Comparison of ENCODE assay signal across 15 mouse cellular contexts in genomic region chr3:32414381-32414780, GRCm38 (mm10). TPM values are rescaled to one million over a fixed set of nuclear protein-coding genes. Genes with fewer than 3 reads are reported as not detected.
A peak's percentile ranks its signal among the peaks of the same experiment; 100 is the strongest.
DNase-seq lines count a peak whose midpoint lies in the region; ATAC-seq and TF ChIP-seq lines count a peak whose summit lies in the region.
"Had no signal": no experiment of that assay in that cellular context is flagged by ENCODE, and none has a peak within 500 bp of the region (broad histone marks: within the 10 kb centered on the region; RNA-seq: fewer than 3 reads in every experiment).

No protein-coding gene starts in this region.

- DNase-seq in forebrain, embryonic 10.5 days (ENCODE audit: extremely low spot score, low spot score) = no peak
- no peak for DNase-seq in heart, postnatal 0 days (ENCODE audit: low spot score)
- DNase-seq in heart, adult 8-10 months (ENCODE audit: low spot score) = no peak
- DNase-seq in layer of hippocampus, adult 2 months (ENCODE audit: low spot score in 2 of 2) = no peak
- DNase-seq in layer of hippocampus, postnatal 14 days (ENCODE audit: low spot score in 2 of 2) = no peak
- DNase-seq in frontal cortex, postnatal 14 days (ENCODE audit: low spot score in 2 of 2) = no peak
- DNase-seq: adrenal gland, postnatal 25 days; kidney, postnatal 14 days; liver, embryonic 13.5 days; thymus, postnatal 14 days had no signal

- peaks cover 35% of the 10 kb centered on the region for H3K4me1 ChIP-seq in forebrain, embryonic 13.5 days
- 0 out of 2 replicates have a peak, but pooled peaks cover 11% of the 10 kb centered on the region for H3K4me1 ChIP-seq in forebrain, embryonic 10.5 days
- H3K4me1 ChIP-seq in heart, postnatal 0 days (ENCODE audit: control insufficient read depth, insufficient read depth) = peaks cover 40% of the 10 kb centered on the region
- H3K4me1 ChIP-seq in neural tube, embryonic 15.5 days = peaks cover 32% of the 10 kb centered on the region

- no peaks in the 10 kb centered on the region for H3K9me3 ChIP-seq in forebrain, embryonic 13.5 days (replicated peaks)
- H3K9me3 ChIP-seq in forebrain, embryonic 10.5 days = no peaks in the 10 kb centered on the region
- no peaks in the 10 kb centered on the region for H3K9me3 ChIP-seq in heart, postnatal 0 days (replicated peaks; ENCODE audit: control insufficient read depth, low read length)
- no peaks in the 10 kb centered on the region for H3K9me3 ChIP-seq in neural tube, embryonic 15.5 days (replicated peaks)
- H3K9me3 ChIP-seq: hindbrain, embryonic 15.5 days; liver, embryonic 13.5 days had no signal

- no peaks in the 10 kb centered on the region for H3K27me3 ChIP-seq in forebrain, embryonic 13.5 days
- H3K27me3 ChIP-seq in forebrain, embryonic 10.5 days (ENCODE audit: poor library complexity, severe bottlenecking) = no peaks in the 10 kb centered on the region
- H3K27me3 ChIP-seq in heart, postnatal 0 days (ENCODE audit: control insufficient read depth, insufficient read depth, low read length) = no peaks in the 10 kb centered on the region
- H3K27me3 ChIP-seq in neural tube, embryonic 15.5 days (replicated peaks) = no peaks in the 10 kb centered on the region
- H3K27me3 ChIP-seq: hindbrain, embryonic 15.5 days; liver, embryonic 13.5 days had no signal

- 19% methylated on average over 4 of the region's 4 CpGs for WGBS in forebrain, embryonic 13.5 days
- WGBS in forebrain, embryonic 10.5 days = 79% methylated on average over 4 of the region's 4 CpGs
- 27% methylated on average over 4 of the region's 4 CpGs for WGBS in heart, postnatal 0 days
- WGBS in neural tube, embryonic 15.5 days = 17% methylated on average over 4 of the region's 4 CpGs

- H3K9ac ChIP-seq in forebrain, embryonic 13.5 days = no peak overlapping the region
- H3K9ac ChIP-seq in heart, postnatal 0 days (replicated peaks; ENCODE audit: low read depth, low read length) = no peak overlapping the region
- no peak overlapping the region for H3K9ac ChIP-seq in neural tube, embryonic 15.5 days (replicated peaks)
- H3K9ac ChIP-seq: hindbrain, embryonic 15.5 days; liver, embryonic 13.5 days had no signal

- no peak overlapping the region for H3K4me2 ChIP-seq in forebrain, embryonic 13.5 days
- peak overlapping the region; percentile 39; the same call in 1 of the 2 replicates for H3K4me2 ChIP-seq in heart, postnatal 0 days (ENCODE audit: low read depth, low read length)
- no peak overlapping the region for H3K4me2 ChIP-seq in neural tube, embryonic 15.5 days
- H3K4me2 ChIP-seq: hindbrain, embryonic 15.5 days; liver, embryonic 13.5 days had no signal

- no peak for TF ChIP-seq EP300 in heart, postnatal 0 days (IDR thresholded peaks at IDR 0.05; ENCODE audit: low read depth)

- no peak overlapping the region for H3K4me3 ChIP-seq in forebrain, embryonic 13.5 days
- no peak overlapping the region for H3K4me3 ChIP-seq in forebrain, embryonic 10.5 days
- H3K4me3 ChIP-seq in heart, postnatal 0 days (ENCODE audit: low read depth, low read length) = no peak overlapping the region
- H3K4me3 ChIP-seq in layer of hippocampus, adult 2 months = no peak overlapping the region
- H3K4me3 ChIP-seq in neural tube, embryonic 15.5 days (replicated peaks) = no peak overlapping the region
- H3K4me3 ChIP-seq: erythroblast, embryonic 14.5 days; hindbrain, embryonic 15.5 days; liver, embryonic 13.5 days had no signal

- no peaks in the 10 kb centered on the region for H3K36me3 ChIP-seq in forebrain, embryonic 13.5 days (ENCODE audit: poor library complexity, severe bottlenecking)
- H3K36me3 ChIP-seq in forebrain, embryonic 10.5 days (replicated peaks) = peaks cover 7% of the 10 kb centered on the region; the same call in 1 of the 2 replicates
- H3K36me3 ChIP-seq in heart, postnatal 0 days (replicated peaks; ENCODE audit: control insufficient read depth, insufficient read depth, low read length) = no peaks in the 10 kb centered on the region
- no peaks in the 10 kb centered on the region for H3K36me3 ChIP-seq in neural tube, embryonic 15.5 days
- H3K36me3 ChIP-seq: hindbrain, embryonic 15.5 days; liver, embryonic 13.5 days had no signal

- no peak for ATAC-seq in forebrain, embryonic 13.5 days
- no peak for ATAC-seq in heart, postnatal 0 days (ENCODE audit: insufficient read depth, low read depth)
- ATAC-seq in neural tube, embryonic 15.5 days (ENCODE audit: low FRiP score) = no peak

- no peak for TF ChIP-seq CTCF in heart, postnatal 0 days (IDR thresholded peaks at IDR 0.05; ENCODE audit: low read depth)
- no peak for TF ChIP-seq CTCF in layer of hippocampus, adult 2 months (conservative IDR thresholded peaks at IDR 0.05)

- H3K27ac ChIP-seq in forebrain, embryonic 13.5 days = peak overlapping the region; percentile 57
- no peak overlapping the region for H3K27ac ChIP-seq in forebrain, embryonic 10.5 days
- H3K27ac ChIP-seq in heart, postnatal 0 days (ENCODE audit: low read depth) = peak overlapping the region; percentile 49
- peak overlapping the region; percentile 33; the same call in 1 of the 2 replicates for H3K27ac ChIP-seq in layer of hippocampus, adult 2 months
- 0 out of 2 replicates have a peak overlapping the region, but pooled peaks have one; percentile 20 for H3K27ac ChIP-seq in neural tube, embryonic 15.5 days (replicated peaks)
- H3K27ac ChIP-seq: hindbrain, embryonic 15.5 days; liver, embryonic 13.5 days; stomach, postnatal 0 days had no signal

RNA-seq across cellular contexts. Expression of gene Pik3ca, which starts 16.9 kb away (rescaled TPM):
- polyA plus RNA-seq in forebrain, embryonic 13.5 days (2015; fragmentation: Nextera tagmentation; extraction: Ambion mirVana) = 16.2 and 17.1 TPM in 2 replicates
- 5.0 and 8.0 TPM in 2 replicates for polyA plus RNA-seq in forebrain, embryonic 10.5 days (2016; fragmentation: Nextera tagmentation; extraction: Ambion mirVana)
- total RNA-seq in heart, postnatal 0 days (2014; rRNA removed; ENCODE audit: low replicate concordance) = 19.2 and 20.4 TPM in 2 replicates
- polyA plus RNA-seq in heart, postnatal 0 days (2015; fragmentation: Nextera tagmentation; extraction: Ambion mirVana) = 6.7 and 7.7 TPM in 2 replicates
- total RNA-seq in heart, adult 8-10 months (2022) = 10 to 100 TPM; 42.2 to 50.1 (median 45.1) TPM
- 10 to 100 TPM; 47.8 to 51.9 TPM for total RNA-seq in layer of hippocampus, adult 2 months (2021)
- 10 to 100 TPM; 47.7 to 54.5 TPM for total RNA-seq in layer of hippocampus, postnatal 14 days (2021)
- polyA plus RNA-seq in neural tube, embryonic 15.5 days (2015; fragmentation: Nextera tagmentation; extraction: Ambion mirVana) = 11.4 and 12.3 TPM in 2 replicates

RNA-seq across cellular contexts. Expression of gene Zmat3, which starts 48.6 kb away (rescaled TPM):
- polyA plus RNA-seq in forebrain, embryonic 13.5 days (2015; fragmentation: Nextera tagmentation; extraction: Ambion mirVana) = 7.6 and 8.5 TPM in 2 replicates
- polyA plus RNA-seq in forebrain, embryonic 10.5 days (2016; fragmentation: Nextera tagmentation; extraction: Ambion mirVana) = 7.5 and 8.2 TPM in 2 replicates
- total RNA-seq in heart, postnatal 0 days (2014; rRNA removed; ENCODE audit: low replicate concordance) = 3.5 and 3.6 TPM in 2 replicates
- 1.7 and 1.9 TPM in 2 replicates for polyA plus RNA-seq in heart, postnatal 0 days (2015; fragmentation: Nextera tagmentation; extraction: Ambion mirVana)
- total RNA-seq in heart, adult 8-10 months (2022) = 1 to 10 TPM; 5.9 to 8.9 (median 6.6) TPM
- 10 to 100 TPM; 58.2 to 59.9 TPM for total RNA-seq in layer of hippocampus, adult 2 months (2021)
- 10 to 100 TPM; 83.6 TPM for total RNA-seq in layer of hippocampus, postnatal 14 days (2021)
- polyA plus RNA-seq in neural tube, embryonic 15.5 days (2015; fragmentation: Nextera tagmentation; extraction: Ambion mirVana) = 7.5 and 7.6 TPM in 2 replicates

Comparison
In these comparisons a context has a peak if more than half of its experiments do, and no peak if none do; other contexts are left out.
1. RNA of gene Zmat3, which starts 48.6 kb away (total RNA-seq): 83.6 TPM in layer of hippocampus, postnatal 14 days and 58.2 to 59.9 TPM in layer of hippocampus, adult 2 months; 5.9 to 8.9 TPM in heart, adult 8-10 months and 3.5 to 3.6 TPM in heart, postnatal 0 days; every median in the first group is over 4 times any median in the second.